Comparison of ENCODE assay signal across 8 mouse cellular contexts in genomic region chr1:74950066-74950465, GRCm38 (mm10). TPM values are rescaled to one million over a fixed set of nuclear protein-coding genes. Genes with fewer than 3 reads are reported as not detected.
A peak's percentile ranks its signal among the peaks of the same experiment; 100 is the strongest.
DNase-seq lines count a peak whose midpoint lies in the region; ATAC-seq lines count a peak whose summit lies in the region.

No protein-coding gene starts in this region.

- H3K4me3 ChIP-seq in kidney, embryonic 14.5 days (ENCODE audit: low read length), result peak overlapping the region; percentile 42; the same call in 1 of the 2 replicates
- H3K4me3 ChIP-seq in embryonic facial prominence, embryonic 15.5 days (replicated peaks), result peak overlapping the region; percentile 41
- H3K4me3 ChIP-seq in intestine, embryonic 16.5 days (ENCODE audit: low read length), result peak overlapping the region; percentile 70
- peak overlapping the region; percentile 38 for H3K4me3 ChIP-seq in midbrain, embryonic 16.5 days (ENCODE audit: low read depth, low read length)

- 2% methylated on average over 16 of the region's 16 CpGs for WGBS in kidney, embryonic 14.5 days
- WGBS in embryonic facial prominence, embryonic 15.5 days, result 1% methylated on average over 16 of the region's 16 CpGs
- 1% methylated on average over 16 of the region's 16 CpGs for WGBS in intestine, embryonic 16.5 days
- WGBS in midbrain, embryonic 16.5 days, result 2% methylated on average over 16 of the region's 16 CpGs

- no peaks in the 10 kb centered on the region for H3K36me3 ChIP-seq in kidney, embryonic 14.5 days (ENCODE audit: control insufficient read depth, insufficient read depth, low read length)
- no peaks in the 10 kb centered on the region for H3K36me3 ChIP-seq in embryonic facial prominence, embryonic 15.5 days
- H3K36me3 ChIP-seq in intestine, embryonic 16.5 days (ENCODE audit: control insufficient read depth, insufficient read depth, low read length), result no peaks in the 10 kb centered on the region; the same call in 1 of the 2 replicates
- H3K36me3 ChIP-seq in midbrain, embryonic 16.5 days (ENCODE audit: control insufficient read depth, insufficient read depth, low read length), result no peaks in the 10 kb centered on the region

- H3K27me3 ChIP-seq in kidney, embryonic 14.5 days (ENCODE audit: control insufficient read depth, insufficient read depth, low read length), result peaks cover 97% of the 10 kb centered on the region
- peaks cover 98% of the 10 kb centered on the region for H3K27me3 ChIP-seq in embryonic facial prominence, embryonic 15.5 days
- peaks cover 51% of the 10 kb centered on the region for H3K27me3 ChIP-seq in intestine, embryonic 16.5 days (replicated peaks; ENCODE audit: control insufficient read depth, insufficient read depth, low read length)
- H3K27me3 ChIP-seq in midbrain, embryonic 16.5 days (ENCODE audit: control insufficient read depth, insufficient read depth, low read depth, low read length), result peaks cover 83% of the 10 kb centered on the region

- H3K4me2 ChIP-seq in kidney, embryonic 14.5 days (replicated peaks; ENCODE audit: low read depth, low read length), result peak overlapping the region; percentile 65
- H3K4me2 ChIP-seq in embryonic facial prominence, embryonic 15.5 days (replicated peaks), result peak overlapping the region; percentile 61
- H3K4me2 ChIP-seq in intestine, embryonic 16.5 days (ENCODE audit: low read depth, low read length), result no peak overlapping the region; the same call in 1 of the 2 replicates
- H3K4me2 ChIP-seq in midbrain, embryonic 16.5 days (ENCODE audit: low read length), result no peak overlapping the region; the same call in 1 of the 2 replicates

- H3K9me3 ChIP-seq in kidney, embryonic 14.5 days (ENCODE audit: control insufficient read depth, low read length), result no peaks in the 10 kb centered on the region
- no peaks in the 10 kb centered on the region for H3K9me3 ChIP-seq in embryonic facial prominence, embryonic 15.5 days (replicated peaks)
- H3K9me3 ChIP-seq in intestine, embryonic 16.5 days (ENCODE audit: control insufficient read depth, low read length), result no peaks in the 10 kb centered on the region
- H3K9me3 ChIP-seq in midbrain, embryonic 16.5 days (replicated peaks; ENCODE audit: control insufficient read depth, low read length, poor library complexity, severe bottlenecking), result no peaks in the 10 kb centered on the region

- peaks cover 19% of the 10 kb centered on the region for H3K4me1 ChIP-seq in kidney, embryonic 14.5 days (ENCODE audit: control insufficient read depth, insufficient read depth, low read length)
- H3K4me1 ChIP-seq in embryonic facial prominence, embryonic 15.5 days, result peaks cover 35% of the 10 kb centered on the region
- peaks cover 20% of the 10 kb centered on the region; the same call in 1 of the 2 replicates for H3K4me1 ChIP-seq in intestine, embryonic 16.5 days (ENCODE audit: control insufficient read depth, insufficient read depth, low read length)
- H3K4me1 ChIP-seq in midbrain, embryonic 16.5 days (ENCODE audit: control insufficient read depth, insufficient read depth, low read length), result peaks cover 34% of the 10 kb centered on the region

- H3K27ac ChIP-seq in kidney, embryonic 14.5 days (ENCODE audit: low read depth, low read length), result no peak overlapping the region
- no peak overlapping the region for H3K27ac ChIP-seq in embryonic facial prominence, embryonic 15.5 days (replicated peaks)
- peak overlapping the region; percentile 95 for H3K27ac ChIP-seq in intestine, embryonic 16.5 days (ENCODE audit: low read length)
- H3K27ac ChIP-seq in midbrain, embryonic 16.5 days (ENCODE audit: low read length), result no peak overlapping the region

- ATAC-seq in kidney, embryonic 14.5 days (ENCODE audit: low FRiP score, low TSS enrichment), result no peak
- ATAC-seq in embryonic facial prominence, embryonic 15.5 days (ENCODE audit: insufficient number of reproducible peaks, low FRiP score, low TSS enrichment, low read depth), result no peak
- ATAC-seq in intestine, embryonic 16.5 days, result no peak
- ATAC-seq in midbrain, embryonic 16.5 days, result no peak

- no peak overlapping the region for H3K9ac ChIP-seq in kidney, embryonic 14.5 days (ENCODE audit: low read depth, low read length)
- H3K9ac ChIP-seq in embryonic facial prominence, embryonic 15.5 days, result no peak overlapping the region
- H3K9ac ChIP-seq in intestine, embryonic 16.5 days (ENCODE audit: low read depth, low read length), result peak overlapping the region; percentile 94
- H3K9ac ChIP-seq in midbrain, embryonic 16.5 days (ENCODE audit: low read depth, low read length), result no peak overlapping the region

- DNase-seq in kidney, adult 11 months, result no peak
- DNase-seq in urinary bladder, postnatal 36 days (ENCODE audit: low spot score in 2 of 2), result no peak
- no peak for DNase-seq in urinary bladder, postnatal 14 days (ENCODE audit: low spot score)
- DNase-seq in spleen, adult 12 weeks (ENCODE audit: low spot score), result no peak

RNA-seq across cellular contexts. Expression of gene Ihh, which starts 1.4 kb away (rescaled TPM):
- 0.43 and 0.84 TPM in 2 replicates for polyA plus RNA-seq in kidney, embryonic 14.5 days (2014; fragmentation: Nextera tagmentation; extraction: Ambion mirVana)
- polyA plus RNA-seq in embryonic facial prominence, embryonic 15.5 days (2015; fragmentation: Nextera tagmentation; extraction: Ambion mirVana), result 1.6 and 1.7 TPM in 2 replicates
- 25.3 and 27.9 TPM in 2 replicates for polyA plus RNA-seq in intestine, embryonic 16.5 days (2015; fragmentation: Nextera tagmentation; extraction: Ambion mirVana)
- 0.16 and 0.32 TPM in 2 replicates for polyA plus RNA-seq in midbrain, embryonic 16.5 days (2015; fragmentation: Nextera tagmentation; extraction: Ambion mirVana)

RNA-seq across cellular contexts. Expression of gene Cfap65, which starts 14.7 kb away (rescaled TPM):
- not detected in 2 replicates for polyA plus RNA-seq in kidney, embryonic 14.5 days (2014; fragmentation: Nextera tagmentation; extraction: Ambion mirVana)
- polyA plus RNA-seq in embryonic facial prominence, embryonic 15.5 days (2015; fragmentation: Nextera tagmentation; extraction: Ambion mirVana), result 2.2 and 4.1 TPM in 2 replicates
- 0.07 and 0.16 TPM in 2 replicates for polyA plus RNA-seq in intestine, embryonic 16.5 days (2015; fragmentation: Nextera tagmentation; extraction: Ambion mirVana)
- 1.3 and 1.4 TPM in 2 replicates for polyA plus RNA-seq in midbrain, embryonic 16.5 days (2015; fragmentation: Nextera tagmentation; extraction: Ambion mirVana)

RNA-seq across cellular contexts. Expression of gene Cryba2, which starts 57.1 kb away (rescaled TPM):
- polyA plus RNA-seq in kidney, embryonic 14.5 days (2014; fragmentation: Nextera tagmentation; extraction: Ambion mirVana), result not detected in 2 replicates
- 0.63 and 1.8 TPM in 2 replicates for polyA plus RNA-seq in embryonic facial prominence, embryonic 15.5 days (2015; fragmentation: Nextera tagmentation; extraction: Ambion mirVana)
- 1.5 and 2.4 TPM in 2 replicates for polyA plus RNA-seq in intestine, embryonic 16.5 days (2015; fragmentation: Nextera tagmentation; extraction: Ambion mirVana)
- polyA plus RNA-seq in midbrain, embryonic 16.5 days (2015; fragmentation: Nextera tagmentation; extraction: Ambion mirVana), result 0.45 and 0.51 TPM in 2 replicates

Comparison
In these comparisons a context has a peak if more than half of its experiments do, and no peak if none do; other contexts are left out.
1. H3K4me2 ChIP-seq: peak in kidney, embryonic 14.5 days (single experiment) and embryonic facial prominence, embryonic 15.5 days (single experiment); none in intestine, embryonic 16.5 days (single experiment) and midbrain, embryonic 16.5 days (single experiment).
2. Peak in every context shown above with its lines, with median percentiles within 50 percentile points of each other: H3K4me3 ChIP-seq.